Mouse (Mus musculus) c-Kit-negative CD71-positive TER-119-positive erythroid progenitor cells, embryonic 14.5 days (primary cell): ENCODE measurements at regions not wholly inside any gene's neighbourhood (a gene's known extent, or its start where the extent isn't known, plus 50 kb on each side); places are given as distances from the start of the nearest gene placed in this dataset.

Source experiments
- DNase-seq: peaks from one replicate; pipeline ENCODE4 v3.0.0-alpha.2; 2013; ENCODE audit warnings: low read depth, low spot score

- no peak for DNase-seq
Observed at GRCm38 (mm10) chr2:166274016-166274346, 118.5 kb upstream of the Sulf2 start.

GRCm38 (mm10) chr2:166273312-166274015 lies 118.0 kb upstream of the Sulf2 start:
- no peak for DNase-seq

DNA sequence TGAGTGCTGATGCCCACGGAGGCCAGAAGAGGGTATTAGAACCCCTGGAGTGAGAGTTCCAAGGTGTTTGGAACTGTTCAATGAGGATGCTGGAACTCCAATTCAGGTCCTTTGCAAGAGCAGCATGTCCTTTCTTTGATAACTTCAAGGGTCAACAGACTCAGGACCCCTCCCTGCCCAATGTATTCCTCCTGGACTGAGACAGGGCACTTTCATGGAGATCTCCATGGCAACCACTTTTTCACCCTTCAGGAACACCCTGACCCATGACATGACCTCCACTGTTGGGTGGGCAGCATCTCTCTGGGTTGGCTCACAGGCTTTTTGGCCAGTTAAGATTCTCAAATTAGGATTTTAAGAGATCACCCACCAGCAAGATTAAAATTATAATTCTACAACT lies 117.4 kb upstream of the Sulf2 start:
- no peak for DNase-seq

DNA sequence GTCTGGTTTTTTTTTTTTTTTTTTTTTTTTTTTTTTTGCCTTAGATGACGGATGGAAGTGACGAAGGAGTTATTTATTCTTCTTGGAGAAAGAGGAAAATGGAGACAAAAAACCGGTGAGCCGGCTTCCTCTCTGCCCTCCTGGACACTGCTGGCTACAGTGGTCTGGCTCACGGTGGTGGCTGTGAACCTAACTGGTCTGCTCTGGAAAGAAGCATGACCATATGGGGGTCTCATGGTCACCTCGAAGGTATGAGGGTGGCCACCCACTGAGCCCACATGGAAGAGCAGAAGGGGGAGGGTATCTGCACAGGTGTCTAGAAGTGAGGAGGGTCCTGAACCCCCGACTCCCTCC lies 116.7 kb upstream of the Sulf2 start:
- DNase-seq: no peak

DNA sequence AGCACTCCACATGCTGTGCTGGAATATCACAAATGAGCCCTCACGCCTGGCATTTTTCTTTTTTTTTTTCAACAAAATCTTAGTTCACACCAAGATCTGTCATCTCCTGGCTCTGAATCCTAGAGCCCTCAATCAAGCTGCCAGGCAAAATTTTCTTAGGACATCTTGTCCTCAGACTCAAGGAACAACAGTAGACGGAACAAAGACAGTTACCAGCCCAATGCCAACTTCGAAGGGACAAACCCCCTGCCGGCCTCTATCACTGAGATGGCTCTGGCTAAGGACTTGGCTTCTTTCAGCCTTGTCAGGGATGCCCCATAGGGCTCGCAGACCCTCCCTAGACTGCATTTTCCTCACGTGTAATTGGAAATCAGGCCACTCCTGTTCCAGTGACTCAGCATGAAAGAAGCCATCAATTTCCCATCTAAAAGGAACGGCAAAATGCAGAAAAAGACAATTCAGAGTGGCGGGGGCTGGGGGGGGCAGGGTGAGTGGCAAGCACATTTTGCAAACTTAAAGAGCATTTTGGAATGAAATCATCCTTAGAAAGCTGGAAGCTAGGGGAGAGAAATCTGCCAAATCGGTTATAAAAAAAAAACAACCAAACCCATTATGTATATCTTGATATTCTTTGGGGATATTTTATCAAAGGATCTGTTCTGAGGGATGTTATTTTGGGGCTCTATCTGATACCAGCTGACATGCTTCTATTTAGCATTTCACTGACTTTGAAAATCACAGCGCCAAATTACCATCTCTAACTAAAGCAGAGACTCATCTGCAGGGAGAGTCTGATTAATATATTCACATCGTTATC lies 116.1 kb upstream of the Sulf2 start:
- no peak for DNase-seq

GRCm38 (mm10) chr2:166270007-166270406 lies 114.5 kb upstream of the Sulf2 start:
- no peak for DNase-seq

DNA sequence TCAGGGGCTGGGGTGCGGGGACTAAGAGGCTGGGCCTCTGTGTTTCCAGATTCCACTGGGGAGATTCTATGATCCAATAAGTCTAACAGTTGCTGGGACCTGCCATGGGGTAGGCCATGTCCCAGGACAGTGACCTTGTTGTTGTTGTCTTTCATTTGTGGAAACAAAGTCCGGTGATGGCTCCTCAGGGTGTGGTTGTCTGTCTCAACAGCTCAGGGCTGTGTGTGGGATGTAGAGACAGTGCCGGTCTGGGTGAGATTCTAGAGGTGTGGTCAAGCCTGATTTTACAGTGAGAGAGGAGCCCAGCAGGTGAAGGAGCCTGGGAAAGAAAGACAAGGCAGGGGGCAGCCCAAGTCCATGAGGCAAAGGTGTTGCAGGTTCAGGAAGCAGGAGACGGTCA lies 111.5 kb upstream of the Sulf2 start:
- DNase-seq: no peak

DNA sequence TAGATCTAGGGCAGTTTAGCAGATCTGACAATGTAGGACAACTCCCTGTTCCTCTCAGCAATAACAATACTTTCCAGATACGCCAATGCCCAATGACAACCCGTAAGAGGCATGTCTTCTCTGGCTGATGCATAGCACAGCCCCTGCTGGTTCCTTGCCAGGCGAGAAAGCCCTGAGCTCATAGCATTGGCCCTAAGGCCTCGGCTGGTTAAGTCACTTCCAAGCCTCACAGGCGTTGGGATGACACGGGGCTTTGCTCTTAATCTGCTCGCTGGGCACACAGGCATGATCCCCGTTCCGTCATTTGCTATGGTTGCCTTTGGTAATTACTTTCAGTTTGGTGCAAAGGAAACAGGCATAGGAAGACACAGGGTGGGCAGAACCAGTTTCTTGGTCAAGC lies 111.0 kb upstream of the Sulf2 start:
- DNase-seq: no peak

DNA sequence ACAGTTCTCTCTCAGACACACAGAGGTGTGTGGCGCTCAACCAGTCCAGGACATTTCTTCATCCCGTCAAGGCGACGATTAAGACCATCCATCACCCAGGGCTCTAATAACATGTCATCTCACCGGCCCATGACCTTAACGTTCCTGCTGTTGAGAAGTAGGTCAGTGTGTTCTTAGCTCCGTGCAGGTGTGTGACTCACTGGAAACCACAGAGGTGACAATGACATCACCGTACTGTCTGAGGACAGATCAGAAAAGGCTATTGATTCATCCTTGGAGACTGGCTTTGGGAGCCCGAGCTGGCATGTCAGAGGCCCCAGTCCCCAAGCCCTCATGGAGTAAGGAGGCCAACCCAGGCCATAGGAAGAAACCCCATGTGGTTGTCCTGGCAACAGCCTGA lies 109.3 kb upstream of the Sulf2 start:
- DNase-seq: no peak

DNA sequence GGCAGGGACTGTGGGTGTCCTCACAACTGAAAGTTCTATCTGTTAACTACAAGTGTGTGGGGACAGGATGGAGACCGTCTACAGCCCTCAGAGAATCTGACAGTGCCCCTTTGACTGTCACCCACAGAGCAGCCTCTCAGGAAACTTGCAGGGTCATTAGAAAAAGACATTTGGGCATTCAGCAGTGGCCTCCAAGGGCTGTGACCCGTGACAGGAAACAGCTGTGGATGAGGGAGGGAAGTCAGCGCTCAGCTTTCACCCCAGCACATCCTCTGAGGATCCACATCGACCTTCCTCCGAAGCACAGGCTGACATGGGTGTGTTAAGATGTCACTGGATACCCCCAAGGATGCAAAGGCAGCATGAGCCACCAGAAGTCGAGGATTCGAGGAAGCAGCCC lies 106.3 kb upstream of the Sulf2 start:
- no peak for DNase-seq

DNA sequence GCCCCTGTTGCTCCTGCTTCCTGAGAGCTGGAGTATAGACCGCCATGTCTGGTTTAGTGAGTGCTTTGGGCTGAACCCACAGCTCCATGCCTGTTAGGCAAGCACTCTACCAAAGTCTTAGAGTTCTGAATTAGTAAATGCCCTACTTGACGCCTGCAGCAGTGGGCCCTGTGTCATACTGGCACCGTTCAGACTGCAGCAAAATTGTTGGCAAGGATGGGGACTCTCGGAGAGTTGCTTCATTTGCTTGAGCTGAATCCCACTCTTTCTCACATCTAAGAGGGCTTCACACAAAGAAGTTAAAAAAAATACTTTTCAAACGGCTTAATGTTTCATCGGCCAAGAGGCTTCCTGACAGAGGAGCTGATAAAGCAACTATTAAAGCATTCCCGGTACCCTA lies 105.6 kb upstream of the Sulf2 start:
- no peak for DNase-seq

- DNase-seq: no peak
Observed at GRCm38 (mm10) chr2:166258771-166259180, 103.3 kb upstream of the Sulf2 start.

GRCm38 (mm10) chr2:166257666-166258065 lies 102.2 kb upstream of the Sulf2 start:
- no peak for DNase-seq

DNA sequence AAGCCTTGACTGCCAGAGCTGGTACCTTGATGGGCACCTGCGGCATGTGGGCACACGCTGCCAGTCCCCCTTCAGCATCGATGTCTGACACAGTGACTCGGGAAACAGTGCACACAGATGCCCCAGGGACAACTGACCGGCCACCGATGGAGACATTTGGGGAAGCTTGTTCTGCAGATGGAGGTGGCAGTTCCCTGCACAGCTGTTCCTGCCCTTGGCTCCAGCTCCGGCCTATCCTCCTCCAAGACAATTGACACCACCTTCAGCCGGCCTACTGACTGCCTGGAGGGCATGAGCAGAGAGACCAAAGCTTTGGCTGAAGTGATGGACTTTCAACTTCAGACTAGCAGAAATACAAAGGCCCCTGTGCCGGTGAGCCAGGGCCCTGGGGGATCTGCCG lies 100.7 kb upstream of the Sulf2 start:
- DNase-seq: no peak

GRCm38 (mm10) chr2:166254581-166254980 lies 99.1 kb upstream of the Sulf2 start:
- no peak for DNase-seq

DNA sequence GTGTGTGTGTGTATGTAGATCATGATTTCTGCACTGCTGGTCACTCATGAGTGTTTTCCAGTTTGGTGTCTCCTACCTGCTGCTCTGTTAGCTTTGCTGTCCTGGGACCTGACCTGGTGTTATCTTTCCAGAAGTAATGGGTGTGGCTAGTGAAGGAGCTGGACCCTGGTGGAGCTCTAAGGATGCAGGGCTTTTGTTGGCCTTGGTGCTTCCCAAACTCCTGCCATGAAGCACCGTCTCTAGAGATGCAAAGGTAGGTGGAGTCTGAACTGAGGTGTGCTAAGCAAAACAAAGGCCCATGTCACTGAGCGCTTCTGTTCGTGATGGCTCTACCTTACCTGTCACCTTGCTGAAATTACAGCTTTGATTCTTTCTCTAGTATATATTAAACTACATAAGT lies 96.6 kb upstream of the Sulf2 start:
- no peak for DNase-seq

DNA sequence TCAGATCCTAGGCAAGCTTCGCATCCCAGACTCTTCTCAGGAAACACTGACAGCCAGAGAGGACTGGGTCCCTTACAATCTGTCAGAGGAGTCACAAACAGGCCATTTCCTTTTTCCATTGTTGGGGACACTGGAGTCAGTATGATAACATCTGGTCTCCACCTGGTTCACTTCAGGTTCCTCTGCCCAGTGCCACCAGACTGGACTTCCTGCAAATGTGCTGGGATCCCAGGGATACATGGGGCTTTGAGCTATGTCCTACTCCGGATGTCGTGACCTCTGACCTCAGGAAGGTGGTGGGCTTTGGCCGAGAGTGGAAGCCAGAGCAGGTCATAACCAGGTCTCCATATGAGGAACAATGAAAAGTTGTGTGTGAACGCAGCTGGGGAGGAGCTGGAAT lies 96.0 kb upstream of the Sulf2 start:
- no peak for DNase-seq

GRCm38 (mm10) chr2:166250571-166250970 lies 95.1 kb upstream of the Sulf2 start:
- DNase-seq: no peak

- no peak for DNase-seq
Observed at GRCm38 (mm10) chr2:166249338-166249950, 94.0 kb upstream of the Sulf2 start.

- DNase-seq: no peak
Observed at GRCm38 (mm10) chr2:166246401-166247189, 91.1 kb upstream of the Sulf2 start.

- no peak for DNase-seq
Observed at GRCm38 (mm10) chr2:166245219-166245618, 89.8 kb upstream of the Sulf2 start.
